Mouse (Mus musculus): Measurements from ENCODE around the gene Thoc3. TPM values are rescaled to one million over a fixed set of nuclear protein-coding genes. Genes with fewer than 3 reads are reported as not detected.
A peak's percentile ranks its signal among the peaks of the same experiment; 100 is the strongest.
"Not testable (repeated sequence)": the region's sequence is repeated elsewhere in the genome, so short reads cannot be mapped to it uniquely, and the experiment has no call there.

Gene Thoc3
- polyA plus RNA-seq, 1 experiment from 2014 or later = 175 TPM

GRCm38 (mm10) chr13:54499551-54499950, 30.9 kb upstream of the Thoc3 start:
- not testable (repeated sequence) for ATAC-seq (ENCODE audit: insufficient number of reproducible peaks, low FRiP score, low TSS enrichment, low read depth); H3K4me2 ChIP-seq (ENCODE audit: low read depth, severe bottlenecking); H3K9me3 ChIP-seq (ENCODE audit: control insufficient read depth, low read length); H3K27ac ChIP-seq (replicated peaks; ENCODE audit: low read depth, low read length); H3K36me3 ChIP-seq (ENCODE audit: control insufficient read depth, insufficient read depth, low read length); H3K27me3 ChIP-seq (ENCODE audit: control insufficient read depth, insufficient read depth, low read length); H3K4me3 ChIP-seq (ENCODE audit: low read depth, low read length); H3K4me1 ChIP-seq (ENCODE audit: control insufficient read depth, insufficient read depth, low read length); H3K9ac ChIP-seq (ENCODE audit: low read length); DNase-seq (ENCODE audit: low spot score)
- 95% methylated on average over 7 of the region's 7 CpGs for WGBS

- Histone ChIP-seq H3K9me3 (ENCODE audit: control insufficient read depth, low read length) (no peaks in the 10 kb centered on the region), H3K27me3 (ENCODE audit: control insufficient read depth, insufficient read depth, low read length) (no peaks in the 10 kb centered on the region), H3K27ac (replicated peaks; ENCODE audit: low read depth, low read length) (no peak overlapping the region), H3K4me1 (ENCODE audit: control insufficient read depth, insufficient read depth, low read length) (no peaks in the 10 kb centered on the region), H3K4me3 (ENCODE audit: low read depth, low read length) (no peak overlapping the region), H3K9ac (ENCODE audit: low read length) (no peak overlapping the region), H3K36me3 (ENCODE audit: control insufficient read depth, insufficient read depth, low read length) (no peaks in the 10 kb centered on the region), H3K4me2 (ENCODE audit: low read depth, severe bottlenecking) (no peak overlapping the region)
- ATAC-seq (ENCODE audit: insufficient number of reproducible peaks, low FRiP score, low TSS enrichment, low read depth) (no peak), DNase-seq (ENCODE audit: low spot score) (no peak)
- WGBS = 89% methylated on average over 6 of the region's 6 CpGs
Measured at GRCm38 (mm10) chr13:54491381-54491780, 22.7 kb upstream of the Thoc3 start.

- Histone ChIP-seq H3K36me3 (ENCODE audit: control insufficient read depth, insufficient read depth, low read length) (no peaks in the 10 kb centered on the region), H3K27ac (replicated peaks; ENCODE audit: low read depth, low read length) (no peak overlapping the region), H3K9ac (ENCODE audit: low read length) (no peak overlapping the region), H3K9me3 (ENCODE audit: control insufficient read depth, low read length) (no peaks in the 10 kb centered on the region), H3K4me2 (ENCODE audit: low read depth, severe bottlenecking) (no peak overlapping the region), H3K4me1 (ENCODE audit: control insufficient read depth, insufficient read depth, low read length) (no peaks in the 10 kb centered on the region), H3K27me3 (ENCODE audit: control insufficient read depth, insufficient read depth, low read length) (no peaks in the 10 kb centered on the region), H3K4me3 (ENCODE audit: low read depth, low read length) (no peak overlapping the region)
- ATAC-seq (ENCODE audit: insufficient number of reproducible peaks, low FRiP score, low TSS enrichment, low read depth) (no peak), DNase-seq (ENCODE audit: low spot score) (no peak)
- 79% methylated on average over 5 of the region's 5 CpGs for WGBS
Measured at GRCm38 (mm10) chr13:54490411-54490810, 21.8 kb upstream of the Thoc3 start.

- Histone ChIP-seq H3K27ac (replicated peaks; ENCODE audit: low read depth, low read length) (no peak overlapping the region), H3K27me3 (ENCODE audit: control insufficient read depth, insufficient read depth, low read length) (no peaks in the 10 kb centered on the region), H3K4me1 (ENCODE audit: control insufficient read depth, insufficient read depth, low read length) (no peaks in the 10 kb centered on the region), H3K4me2 (ENCODE audit: low read depth, severe bottlenecking) (no peak overlapping the region), H3K9me3 (ENCODE audit: control insufficient read depth, low read length) (no peaks in the 10 kb centered on the region), H3K36me3 (ENCODE audit: control insufficient read depth, insufficient read depth, low read length) (no peaks in the 10 kb centered on the region), H3K4me3 (ENCODE audit: low read depth, low read length) (no peak overlapping the region), H3K9ac (ENCODE audit: low read length) (no peak overlapping the region)
- no peak for DNase-seq (ENCODE audit: low spot score)
- ATAC-seq (ENCODE audit: insufficient number of reproducible peaks, low FRiP score, low TSS enrichment, low read depth) = no peak
- 90% methylated on average over 14 of the region's 14 CpGs for WGBS
Measured at GRCm38 (mm10) chr13:54481498-54481897, 12.8 kb upstream of the Thoc3 start.

- H3K4me3 ChIP-seq (ENCODE audit: low read depth, low read length) = no peak overlapping the region
- DNase-seq (ENCODE audit: low spot score) (no peak), ATAC-seq (ENCODE audit: insufficient number of reproducible peaks, low FRiP score, low TSS enrichment, low read depth) (no peak)
- H3K27ac ChIP-seq (replicated peaks; ENCODE audit: low read depth, low read length) = no peak overlapping the region
- no peak overlapping the region for H3K9ac ChIP-seq (ENCODE audit: low read length)
- H3K36me3 ChIP-seq (ENCODE audit: control insufficient read depth, insufficient read depth, low read length) = no peaks in the 10 kb centered on the region
- H3K9me3 ChIP-seq (ENCODE audit: control insufficient read depth, low read length) = no peaks in the 10 kb centered on the region
- no peaks in the 10 kb centered on the region for H3K27me3 ChIP-seq (ENCODE audit: control insufficient read depth, insufficient read depth, low read length)
- H3K4me2 ChIP-seq (ENCODE audit: low read depth, severe bottlenecking) = no peak overlapping the region
- 64% methylated on average over 3 of the region's 3 CpGs for WGBS
- H3K4me1 ChIP-seq (ENCODE audit: control insufficient read depth, insufficient read depth, low read length) = no peaks in the 10 kb centered on the region
Measured at GRCm38 (mm10) chr13:54479286-54479685, 10.6 kb upstream of the Thoc3 start.

GRCm38 (mm10) chr13:54475702-54476101, 7.1 kb upstream of the Thoc3 start:
- Histone ChIP-seq H3K4me2 (ENCODE audit: low read depth, severe bottlenecking) (no peak overlapping the region), H3K27ac (replicated peaks; ENCODE audit: low read depth, low read length) (no peak overlapping the region), H3K4me3 (ENCODE audit: low read depth, low read length) (no peak overlapping the region), H3K4me1 (ENCODE audit: control insufficient read depth, insufficient read depth, low read length) (no peaks in the 10 kb centered on the region), H3K9ac (ENCODE audit: low read length) (no peak overlapping the region), H3K27me3 (ENCODE audit: control insufficient read depth, insufficient read depth, low read length) (no peaks in the 10 kb centered on the region), H3K36me3 (ENCODE audit: control insufficient read depth, insufficient read depth, low read length) (no peaks in the 10 kb centered on the region), H3K9me3 (ENCODE audit: control insufficient read depth, low read length) (no peaks in the 10 kb centered on the region)
- WGBS = 79% methylated on average over 5 of the region's 5 CpGs
- DNase-seq (ENCODE audit: low spot score) (no peak), ATAC-seq (ENCODE audit: insufficient number of reproducible peaks, low FRiP score, low TSS enrichment, low read depth) (no peak)

GRCm38 (mm10) chr13:54474996-54475395, 6.3 kb upstream of the Thoc3 start:
- Histone ChIP-seq H3K36me3 (ENCODE audit: control insufficient read depth, insufficient read depth, low read length) (no peaks in the 10 kb centered on the region), H3K9me3 (ENCODE audit: control insufficient read depth, low read length) (no peaks in the 10 kb centered on the region), H3K4me2 (ENCODE audit: low read depth, severe bottlenecking) (no peak overlapping the region), H3K27ac (replicated peaks; ENCODE audit: low read depth, low read length) (no peak overlapping the region), H3K9ac (ENCODE audit: low read length) (no peak overlapping the region), H3K27me3 (ENCODE audit: control insufficient read depth, insufficient read depth, low read length) (no peaks in the 10 kb centered on the region), H3K4me1 (ENCODE audit: control insufficient read depth, insufficient read depth, low read length) (no peaks in the 10 kb centered on the region), H3K4me3 (ENCODE audit: low read depth, low read length) (no peak overlapping the region)
- 65% methylated on average over 2 of the region's 2 CpGs for WGBS
- DNase-seq (ENCODE audit: low spot score) (no peak), ATAC-seq (ENCODE audit: insufficient number of reproducible peaks, low FRiP score, low TSS enrichment, low read depth) (no peak)

GRCm38 (mm10) chr13:54471967-54472366, 3.3 kb upstream of the Thoc3 start:
- H3K4me1 ChIP-seq (ENCODE audit: control insufficient read depth, insufficient read depth, low read length) = peaks cover 5% of the 10 kb centered on the region
- H3K27ac ChIP-seq (replicated peaks; ENCODE audit: low read depth, low read length) = no peak overlapping the region
- 87% methylated on average over 4 of the region's 4 CpGs for WGBS
- no peak for ATAC-seq (ENCODE audit: insufficient number of reproducible peaks, low FRiP score, low TSS enrichment, low read depth)
- H3K36me3 ChIP-seq (ENCODE audit: control insufficient read depth, insufficient read depth, low read length) = no peaks in the 10 kb centered on the region
- H3K27me3 ChIP-seq (ENCODE audit: control insufficient read depth, insufficient read depth, low read length) = no peaks in the 10 kb centered on the region
- DNase-seq (ENCODE audit: low spot score) = no peak
- H3K4me2 ChIP-seq (ENCODE audit: low read depth, severe bottlenecking) = no peak overlapping the region
- H3K9me3 ChIP-seq (ENCODE audit: control insufficient read depth, low read length) = no peaks in the 10 kb centered on the region
- H3K9ac ChIP-seq (ENCODE audit: low read length) = no peak overlapping the region
- H3K4me3 ChIP-seq (ENCODE audit: low read depth, low read length) = no peak overlapping the region

GRCm38 (mm10) chr13:54469012-54469354, 334 bp upstream of the Thoc3 start:
- peaks cover 5% of the 10 kb centered on the region for H3K4me1 ChIP-seq (ENCODE audit: control insufficient read depth, insufficient read depth, low read length)
- peak; percentile 73 for ATAC-seq (ENCODE audit: insufficient number of reproducible peaks, low FRiP score, low TSS enrichment, low read depth)
- WGBS = 26% methylated on average over 4 of the region's 4 CpGs

More at GRCm38 (mm10) chr13:54469012-54469354, 334 bp upstream of the Thoc3 start:
- Histone ChIP-seq H3K36me3 (ENCODE audit: control insufficient read depth, insufficient read depth, low read length) (peaks cover 24% of the 10 kb centered on the region), H3K4me3 (ENCODE audit: low read depth, low read length) (peak overlapping the region; percentile 84), H3K9me3 (ENCODE audit: control insufficient read depth, low read length) (no peaks in the 10 kb centered on the region), H3K27me3 (ENCODE audit: control insufficient read depth, insufficient read depth, low read length) (no peaks in the 10 kb centered on the region), H3K27ac (replicated peaks; ENCODE audit: low read depth, low read length) (no peak overlapping the region), H3K9ac (ENCODE audit: low read length) (no peak overlapping the region), H3K4me2 (ENCODE audit: low read depth, severe bottlenecking) (no peak overlapping the region)
- no peak for DNase-seq (ENCODE audit: low spot score)

Measured in limb, embryonic 11.5 days (tissue).